Mouse (Mus musculus) myocyte (in vitro differentiated cells): ENCODE measurements around the gene Atg3. TPM values are rescaled to one million over a fixed set of nuclear protein-coding genes. Genes with fewer than 3 reads are reported as not detected.

ENCODE experiments used
- H3K27me3 ChIP-seq: one replicate; pipeline ENCODE4 v1.6.1; 2011; ENCODE audit not compliant: control insufficient read depth, insufficient read depth, insufficient read length
- H3K36me3 ChIP-seq: one replicate; pipeline ENCODE4 v1.6.1; 2011; ENCODE audit not compliant: control insufficient read depth, insufficient read depth
- H3K4me2 ChIP-seq: one replicate; pipeline ENCODE4 v1.6.1; 2011; ENCODE audit warnings: low read depth, control low read depth
- H3K4me3 ChIP-seq: one replicate; pipeline ENCODE4 v1.5.1; 2011; ENCODE audit warnings: mild to moderate bottlenecking, control low read depth, moderate library complexity
- H3K79me2 ChIP-seq: one replicate; pipeline ENCODE4 v1.6.1; 2011; ENCODE audit not compliant: control insufficient read depth, insufficient read depth
- H3ac ChIP-seq: one replicate; pipeline ENCODE4 v1.6.1; 2011; ENCODE audit not compliant: control insufficient read depth, insufficient read length
- CEBPB ChIP-seq: IDR thresholded peaks from 2 replicates; pipeline ENCODE4 v1.6.1; 2011; ENCODE audit warnings: mild to moderate bottlenecking, moderate library complexity; ENCODE audit not compliant: poor library complexity, insufficient read depth, severe bottlenecking
- E2F4 ChIP-seq: IDR thresholded peaks from one replicate; pipeline ENCODE4 v1.6.1; 2011; ENCODE audit warnings: mild to moderate bottlenecking, control low read depth, moderate library complexity; ENCODE audit not compliant: insufficient read depth
- MAX ChIP-seq: IDR thresholded peaks from one replicate; pipeline ENCODE4 v1.6.1; 2011; ENCODE audit warnings: low read depth, mild to moderate bottlenecking, control low read depth
- MYOD1 ChIP-seq, 3 experiments: IDR thresholded peaks; one replicate each; pipeline ENCODE4 v1.6.1; 2011; ENCODE audit warnings: control low read depth in 2 of 3, low read depth in 2 of 3, mild to moderate bottlenecking in 2 of 3, moderate library complexity in 1 of 3; ENCODE audit not compliant: insufficient read length in 2 of 3, control insufficient read depth in 1 of 3
- MYOG ChIP-seq, 3 experiments: IDR thresholded peaks; one replicate each; pipeline ENCODE4 v1.6.1; 2011; ENCODE audit warnings: control low read depth in 2 of 3, low read depth in 2 of 3, mild to moderate bottlenecking in 2 of 3; ENCODE audit not compliant: insufficient read length in 2 of 3, control insufficient read depth in 1 of 3, insufficient read depth in 1 of 3
- POLR2A ChIP-seq: IDR thresholded peaks from one replicate; pipeline ENCODE4 v1.6.1; 2011; ENCODE audit warnings: low read depth, mild to moderate bottlenecking, control low read depth, moderate library complexity; ENCODE audit not compliant: insufficient read length
- POLR2AphosphoS2 ChIP-seq: IDR thresholded peaks from one replicate; pipeline ENCODE4 v1.6.1; 2011; ENCODE audit warnings: low read depth, control low read depth; ENCODE audit not compliant: insufficient read length
- REST ChIP-seq: IDR thresholded peaks from one replicate; pipeline ENCODE4 v1.6.1; 2011; ENCODE audit warnings: mild to moderate bottlenecking, control low read depth, moderate library complexity; ENCODE audit not compliant: insufficient read depth, insufficient read length
- SRF ChIP-seq: IDR thresholded peaks from one replicate; pipeline ENCODE4 v1.6.1; 2011; ENCODE audit warnings: low read depth; ENCODE audit not compliant: control insufficient read depth, insufficient read length
- TCF12 ChIP-seq: IDR thresholded peaks from one replicate; pipeline ENCODE4 v1.6.1; 2011; ENCODE audit warnings: mild to moderate bottlenecking, control low read depth; ENCODE audit not compliant: poor library complexity, insufficient read depth, severe bottlenecking
- TCF3 ChIP-seq: IDR thresholded peaks from one replicate; pipeline ENCODE4 v1.6.1; 2011; ENCODE audit warnings: low read depth, control low read depth; ENCODE audit not compliant: insufficient read length
- USF1 ChIP-seq: IDR thresholded peaks from one replicate; pipeline ENCODE4 v1.6.1; 2011; ENCODE audit warnings: low read depth, mild to moderate bottlenecking, control low read depth, moderate library complexity
- polyA plus RNA-seq: library from polyadenylated mRNA; unstranded; fragments of >200 nt; fragmentation: generic; extraction: Trizol; gene quantifications from one replicate; pipeline ENCODE4 v1.2.1, GENCODE M21; 2012; ENCODE audit warnings: missing spikeins

The Atg3 gene
- polyA plus RNA-seq, 1 experiment, result 19.2 TPM

DNA sequence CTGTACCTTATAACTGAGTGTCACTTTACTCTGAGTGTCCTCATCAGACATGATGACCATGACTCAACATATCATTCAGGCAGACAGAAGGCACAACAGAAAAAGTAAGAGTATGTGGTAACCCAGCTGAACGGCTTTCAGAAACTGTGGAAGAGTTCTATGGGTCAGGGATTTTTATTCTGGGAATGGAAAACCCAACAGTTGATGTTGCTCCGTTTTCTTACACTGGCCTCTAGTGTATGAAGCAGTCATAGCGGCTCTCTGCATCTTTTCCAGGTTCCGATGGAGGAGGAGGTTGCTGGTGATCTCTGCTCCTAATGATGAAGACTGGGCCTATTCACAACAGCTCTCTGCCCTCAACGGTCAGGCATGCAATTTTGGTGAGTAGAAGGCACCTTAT, 36.0 kb upstream of the Atg3 start:
- Histone ChIP-seq H3K4me3 (no peak overlapping the region), H3K79me2 (no peaks in the 10 kb centered on the region), H3K4me2 (no peak overlapping the region), H3K27me3 (no peaks in the 10 kb centered on the region), H3K36me3 (no peaks in the 10 kb centered on the region), H3ac (no peak overlapping the region)
- TF ChIP-seq E2F4 (no peak), POLR2A (no peak), MYOD1 (IDR thresholded peaks at IDR 0.05; ENCODE audit: control insufficient read depth in 1 of 3, insufficient read length in 2 of 3, low read depth in 2 of 3) (no peak)

GRCm38 (mm10) chr16:45124230-45125203, 34.1 kb upstream of the Atg3 start:
- Histone ChIP-seq H3K4me2 (no peak overlapping the region), H3K36me3 (no peaks in the 10 kb centered on the region), H3ac (no peak overlapping the region), H3K4me3 (no peak overlapping the region), H3K79me2 (no peaks in the 10 kb centered on the region), H3K27me3 (no peaks in the 10 kb centered on the region)
- TF ChIP-seq SRF, result no peak
- no peak for TF ChIP-seq TCF3
- TF ChIP-seq MAX, result no peak
- TF ChIP-seq USF1, result no peak
- TF ChIP-seq POLR2AphosphoS2, result no peak
- no peak for TF ChIP-seq POLR2A
- no peak for TF ChIP-seq MYOG (IDR thresholded peaks at IDR 0.05; ENCODE audit: control insufficient read depth in 1 of 3, insufficient read depth in 1 of 3, insufficient read length in 2 of 3, low read depth in 2 of 3)
- TF ChIP-seq CEBPB, result no peak
- TF ChIP-seq E2F4, result no peak

DNA sequence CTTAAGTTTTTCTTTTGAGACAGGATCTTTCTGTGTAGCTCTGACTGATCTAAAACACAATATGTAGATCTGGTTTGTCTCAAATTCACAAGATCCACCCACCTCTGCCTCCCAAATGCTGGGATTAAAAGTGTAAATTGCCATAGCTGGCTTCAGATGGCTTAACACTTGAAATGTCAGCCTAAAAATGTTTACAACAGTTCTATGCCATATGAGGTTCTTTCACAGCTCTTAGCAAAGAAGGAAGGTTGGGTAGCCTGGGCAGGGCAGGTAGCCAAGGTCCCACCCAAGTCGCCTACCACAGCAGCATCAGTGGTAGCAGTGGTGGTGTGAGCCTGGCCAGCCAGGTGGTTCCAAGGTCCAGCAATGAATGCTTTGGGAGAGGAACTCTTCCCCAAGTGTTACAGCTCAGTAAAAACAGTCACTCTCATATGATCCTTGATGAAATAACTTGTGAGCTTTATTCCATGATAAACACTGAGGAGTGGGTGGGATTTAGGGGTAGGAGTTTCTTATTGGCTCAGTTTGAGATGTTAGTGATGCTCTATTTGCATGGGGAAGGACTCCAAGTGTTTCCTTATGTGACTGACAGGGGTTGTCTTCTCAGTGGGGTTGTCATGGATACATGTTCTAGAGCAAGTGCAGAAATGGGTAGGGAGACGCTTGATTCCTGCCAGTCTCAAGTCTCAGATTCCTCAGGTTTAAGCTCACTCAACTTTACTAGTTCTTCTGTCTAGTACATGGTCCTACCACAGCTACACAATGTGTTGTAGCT, 30.5 kb upstream of the Atg3 start:
- H3K4me2 ChIP-seq, result no peak overlapping the region
- H3K4me3 ChIP-seq, result no peak overlapping the region
- TF ChIP-seq MYOG (IDR thresholded peaks at IDR 0.05; ENCODE audit: control insufficient read depth in 1 of 3, insufficient read depth in 1 of 3, insufficient read length in 2 of 3, low read depth in 2 of 3), result no peak
- no peak for TF ChIP-seq REST
- TF ChIP-seq TCF3, result no peak
- TF ChIP-seq POLR2AphosphoS2, result no peak
- no peak for TF ChIP-seq TCF12
- no peak for TF ChIP-seq USF1
- no peak for TF ChIP-seq SRF
- TF ChIP-seq CEBPB, result no peak
- TF ChIP-seq MAX, result no peak
- TF ChIP-seq E2F4, result no peak
- no peak for TF ChIP-seq POLR2A
- TF ChIP-seq MYOD1 (IDR thresholded peaks at IDR 0.05; ENCODE audit: control insufficient read depth in 1 of 3, insufficient read length in 2 of 3, low read depth in 2 of 3), result no peak
- H3K36me3 ChIP-seq, result no peaks in the 10 kb centered on the region
- H3ac ChIP-seq, result no peak overlapping the region
- H3K79me2 ChIP-seq, result no peaks in the 10 kb centered on the region
- no peaks in the 10 kb centered on the region for H3K27me3 ChIP-seq

DNA sequence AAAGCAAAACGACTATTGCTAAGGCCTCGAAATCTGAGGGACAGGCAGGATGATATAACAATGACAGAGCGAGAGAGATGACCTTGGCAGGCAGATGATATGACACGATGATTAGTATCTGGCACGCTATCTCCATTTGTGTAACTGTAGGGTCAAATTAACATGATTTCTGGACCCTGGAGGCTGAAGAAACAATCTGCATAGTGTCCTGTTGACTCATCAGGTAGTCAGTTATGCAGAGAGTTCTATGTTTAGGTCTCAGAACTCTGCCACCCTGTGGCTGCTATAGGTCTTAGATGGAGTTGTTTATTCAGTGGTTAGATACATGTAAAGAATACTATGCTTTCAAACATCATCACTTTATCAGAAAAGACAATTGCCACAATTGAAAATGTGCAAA, 16.9 kb upstream of the Atg3 start:
- no peak overlapping the region for H3ac ChIP-seq
- no peak overlapping the region for H3K4me2 ChIP-seq
- H3K27me3 ChIP-seq, result no peaks in the 10 kb centered on the region
- no peak for TF ChIP-seq MYOG (IDR thresholded peaks at IDR 0.05; ENCODE audit: control insufficient read depth in 1 of 3, insufficient read depth in 1 of 3, insufficient read length in 2 of 3, low read depth in 2 of 3)
- TF ChIP-seq MAX, result no peak
- no peak for TF ChIP-seq POLR2AphosphoS2
- TF ChIP-seq TCF12, result no peak
- TF ChIP-seq REST, result no peak
- TF ChIP-seq TCF3, result no peak
- TF ChIP-seq CEBPB, result no peak
- TF ChIP-seq MYOD1 (IDR thresholded peaks at IDR 0.05; ENCODE audit: control insufficient read depth in 1 of 3, insufficient read length in 2 of 3, low read depth in 2 of 3), result no peak
- TF ChIP-seq POLR2A, result no peak
- TF ChIP-seq USF1, result no peak
- no peak for TF ChIP-seq SRF
- TF ChIP-seq E2F4, result no peak
- H3K79me2 ChIP-seq, result no peaks in the 10 kb centered on the region
- peaks cover 22% of the 10 kb centered on the region for H3K36me3 ChIP-seq
- no peak overlapping the region for H3K4me3 ChIP-seq
